Mouse (Mus musculus) lung, postnatal 0 days (tissue): ENCODE data around the gene Castor1.

Source experiments
- CTCF ChIP-seq: IDR thresholded peaks from 2 replicates; pipeline ENCODE4 v1.5.1; 2016; ENCODE audit warnings: antibody characterized with exemption, mild to moderate bottlenecking
- EP300 ChIP-seq: IDR thresholded peaks from 2 replicates; pipeline ENCODE4 v1.6.1; 2016; ENCODE audit warnings: antibody characterized with exemption, mild to moderate bottlenecking, control low read depth

- peak; percentile 26 for TF ChIP-seq CTCF
- TF ChIP-seq EP300 = no peak
Measured at GRCm38 (mm10) chr11:4184251-4184952, 33.6 kb upstream of the Castor1 start.
